Mouse (Mus musculus): Measurements from ENCODE around the gene Map2. TPM values are rescaled to one million over a fixed set of nuclear protein-coding genes. Genes with fewer than 3 reads are reported as not detected.

Map2 gene
- polyA plus RNA-seq, 1 experiment: not detected

DNA sequence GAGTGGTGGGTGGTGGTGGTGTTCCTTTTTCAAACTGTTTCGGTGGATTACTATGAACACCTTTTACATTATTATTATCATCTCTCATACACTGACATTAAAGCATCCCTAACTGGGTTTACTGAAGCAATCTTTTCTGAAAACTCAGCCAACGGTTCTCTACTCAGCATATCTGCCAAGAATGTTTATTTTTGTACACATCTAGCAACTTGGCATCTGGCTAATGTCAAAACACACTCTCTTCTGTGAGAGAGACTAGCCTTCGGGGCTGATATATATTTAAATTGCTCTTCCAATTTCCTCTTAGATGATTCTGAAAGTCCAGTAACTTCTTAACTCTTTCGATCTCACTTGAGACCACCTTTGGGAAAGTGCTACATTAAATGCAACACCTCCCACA is 285.8 kb downstream of the Map2 start:
- no peak for TF ChIP-seq GATA1 (IDR thresholded peaks at IDR 0.05; ENCODE audit: low read length)

DNA sequence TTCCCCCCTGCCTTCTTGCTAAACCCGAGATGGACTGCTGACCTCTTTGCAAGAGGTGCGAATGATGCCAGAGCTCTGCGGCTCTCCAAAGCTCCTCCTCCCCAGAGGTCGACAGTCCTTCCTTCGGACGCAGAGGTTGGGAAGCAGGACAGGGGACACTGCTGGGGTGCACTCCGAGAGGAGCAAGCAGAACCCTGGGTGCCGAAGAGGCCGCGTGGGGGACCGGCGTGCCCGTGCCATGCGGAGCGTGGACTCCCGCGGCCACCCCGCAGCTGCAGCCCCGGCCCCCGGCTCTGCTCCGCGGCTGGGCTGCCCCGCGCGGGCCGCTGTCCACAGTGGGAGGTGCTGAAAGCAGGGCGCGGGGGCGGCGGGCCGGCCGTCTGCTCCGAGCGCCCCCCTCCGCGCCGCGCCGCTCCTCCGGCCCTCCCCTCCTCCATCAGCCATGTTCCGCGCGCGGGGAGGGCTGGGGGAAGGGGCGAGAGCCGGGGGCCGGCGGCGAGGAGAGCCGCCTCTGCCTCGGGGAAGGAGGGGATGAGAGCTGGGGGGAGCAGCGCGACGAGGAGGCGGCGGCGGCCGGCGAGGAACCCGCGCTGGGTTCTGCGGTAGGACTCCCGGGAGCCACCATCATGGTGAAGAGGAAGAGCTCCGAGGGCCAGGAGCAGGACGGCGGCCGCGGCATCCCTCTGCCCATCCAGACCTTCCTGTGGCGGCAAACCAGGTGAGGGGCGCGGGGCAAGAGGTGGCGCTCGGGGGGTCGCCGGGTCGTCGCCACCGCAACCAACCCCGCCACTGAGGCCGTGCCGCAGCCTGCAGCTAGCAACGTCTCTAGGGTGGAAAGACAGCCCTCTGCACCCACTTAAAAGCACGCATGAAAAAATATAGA is 293.0 kb downstream of the Map2 start, which contains the start of gene Unc80:
TSS of gene Unc80 (plus strand) at position 547 of the 883 bp plus-strand sequence.
- TF ChIP-seq GATA1 (IDR thresholded peaks at IDR 0.05; ENCODE audit: low read length): no peak

GRCm38 (mm10) chr1:66468704-66469020 is 293.6 kb downstream of the Map2 start:
- no peak for TF ChIP-seq GATA1 (IDR thresholded peaks at IDR 0.05; ENCODE audit: low read length)

GRCm38 (mm10) chr1:66482751-66483150 is 307.7 kb downstream of the Map2 start:
- TF ChIP-seq GATA1 (IDR thresholded peaks at IDR 0.05; ENCODE audit: low read length): no peak

Other genes starting within 250 kb of the Map2 start
- not detected in 2 replicates for gene Crygf, start 248.8 kb upstream of the Map2 start, polyA plus RNA-seq (2012)